Mouse (Mus musculus) cerebellum, postnatal 4 days (tissue): ENCODE data around the gene Ccr1.

ENCODE experiments used
- DNase-seq, 2 experiments: peaks; one replicate each; pipeline ENCODE4 v3.0.0; 2022; ENCODE audit warnings: low spot score in 2 of 2, mixed read lengths in 1 of 2

Gene Ccr1

GRCm38 (mm10) chr9:123927281-123927960 lies 41.1 kb downstream of the Ccr1 start:
- no peak for DNase-seq

- peak in 1 of 2 experiments; percentile 67 for DNase-seq
Measured at GRCm38 (mm10) chr9:123926041-123926440, 42.5 kb downstream of the Ccr1 start.

- DNase-seq: peak; percentile 95 to 97
Measured at GRCm38 (mm10) chr9:123925101-123925946, 43.2 kb downstream of the Ccr1 start.

GRCm38 (mm10) chr9:123924589-123925066 lies 43.9 kb downstream of the Ccr1 start:
- peak; percentile 78 to 85 for DNase-seq

GRCm38 (mm10) chr9:123924035-123924434 lies 44.5 kb downstream of the Ccr1 start:
- peak; percentile 65 to 81 for DNase-seq

- peak; percentile 25 to 36 for DNase-seq
Measured at GRCm38 (mm10) chr9:123923146-123923991, 45.1 kb downstream of the Ccr1 start.
